Mouse (Mus musculus) left cerebral cortex, postnatal 10 days (tissue): ENCODE data around the gene Fbxw22. TPM values are rescaled to one million over a fixed set of nuclear protein-coding genes. Genes with fewer than 3 reads are reported as not detected.
"Not testable (repeated sequence)": the region's sequence is repeated elsewhere in the genome, so short reads cannot be mapped to it uniquely, and the experiment has no call there.

Source experiments
- DNase-seq, 2 experiments: peaks; one replicate each; pipeline ENCODE4 v3.0.0; 2021 to 2022; ENCODE audit warnings: low spot score in 2 of 2, mixed read lengths in 1 of 2; ENCODE audit errors: extremely low spot score in 1 of 2
- intact Hi-C: fragments of 180-260 bp; cut with DNase I; formaldehyde crosslinking; loops from one replicate; pipeline ENCODE4 v1.15.1; 2025
- total RNA-seq, 2 experiments: library from RNA; stranded (reverse); gene quantifications; 2 replicates each; pipeline ENCODE4 v1.2.3; 2021

Gene Fbxw22
- total RNA-seq = not detected

DNA sequence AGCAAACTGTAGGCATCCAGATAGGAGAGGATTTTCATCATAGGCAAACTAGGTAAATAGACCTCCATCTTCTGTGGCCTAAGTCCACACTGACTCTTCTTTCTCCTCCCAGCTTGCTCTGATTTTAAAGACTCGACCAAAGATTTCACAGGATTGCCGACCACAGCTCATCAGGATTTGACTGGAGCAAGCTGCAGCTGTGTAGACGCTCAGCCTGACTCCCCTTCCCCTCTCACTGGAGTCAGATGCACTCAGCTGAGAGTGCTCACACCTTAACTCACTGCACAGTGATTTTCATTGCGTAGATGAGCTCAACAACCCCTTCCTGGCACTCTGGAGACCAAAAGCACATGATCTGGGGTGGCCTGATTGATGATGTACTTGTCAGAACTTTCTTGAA is at the start of gene Fbxw22:
TSS of gene Fbxw22 (minus strand) at position 101 of the 400 bp plus-strand sequence.
- DNase-seq, intact Hi-C loops: not testable (repeated sequence)

DNA sequence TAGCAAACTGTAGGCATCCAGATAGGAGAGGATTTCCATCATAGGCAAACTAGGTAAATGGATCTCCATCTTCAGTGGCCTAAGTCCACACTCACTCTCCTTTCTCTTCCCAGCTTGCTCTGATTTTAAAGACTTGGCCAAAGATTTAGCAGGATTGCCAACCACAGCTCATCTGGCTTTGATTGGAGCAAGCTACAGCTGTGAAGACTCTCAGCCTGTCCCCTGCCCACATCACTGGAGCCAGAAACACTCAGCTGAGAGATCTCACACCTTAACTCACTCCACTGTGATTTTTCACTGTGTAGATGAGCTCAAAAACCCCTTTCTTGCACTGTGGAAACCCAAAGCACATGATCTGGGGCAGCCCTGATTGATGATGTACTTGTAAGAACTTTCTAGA is 44.9 kb upstream of the Fbxw22 start, which contains the start of gene Fbxw16:
TSS of gene Fbxw16 (minus strand) at position 101 of the 400 bp plus-strand sequence.
- intact Hi-C loops = no loop called here

DNA sequence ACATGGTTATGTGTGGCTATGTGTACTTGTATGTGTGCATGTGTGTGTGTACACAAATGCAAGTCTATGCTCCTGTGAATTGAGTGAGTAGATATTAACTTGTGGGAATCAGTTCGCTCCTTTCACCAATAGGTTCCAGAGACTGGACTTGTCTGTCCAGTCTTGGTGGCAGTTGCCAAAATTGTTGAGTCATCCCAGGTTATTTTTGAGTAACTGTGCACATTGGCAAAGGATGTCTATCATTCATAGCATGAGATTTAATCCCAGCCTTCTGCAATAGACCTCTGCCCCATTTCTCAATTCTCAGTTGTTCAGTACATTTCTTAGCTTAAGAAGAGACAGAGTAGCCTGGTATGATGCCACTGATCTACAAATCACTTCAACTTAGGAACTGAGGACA is 28.9 kb upstream of the Fbxw22 start:
- no peak for DNase-seq
- intact Hi-C loops = loop anchor here (10.0 kb wide), 1 partner anchor 82 kb away; no protein-coding TSS in a partner anchor

More for the DNA sequence above, 44.9 kb upstream of the Fbxw22 start, which contains the start of gene Fbxw16:
- DNase-seq = no peak

DNA sequence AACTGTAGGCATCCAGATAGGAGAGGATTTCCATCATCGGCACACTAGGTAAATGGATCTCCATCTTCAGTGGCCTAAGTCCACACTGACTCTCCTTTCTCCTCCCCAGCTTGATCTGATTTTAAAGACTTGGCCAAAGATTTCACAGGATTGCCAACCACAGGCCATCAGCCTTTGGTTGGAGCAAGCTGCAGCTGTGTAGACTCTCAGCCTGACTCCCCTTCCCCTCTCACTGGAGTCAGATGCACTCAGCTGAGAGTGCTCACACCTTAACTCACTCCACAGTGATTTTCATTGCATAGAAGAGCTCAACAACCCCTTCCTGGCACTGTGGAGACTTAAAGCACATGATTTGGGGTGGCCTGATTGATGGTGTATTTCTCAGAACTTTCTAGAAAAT is 64.5 kb downstream of the Fbxw22 start, which contains the start of gene Fbxw28:
TSS of gene Fbxw28 (minus strand) at position 101 of the 400 bp plus-strand sequence.
- DNase-seq, intact Hi-C loops: not testable (repeated sequence)

Other genes starting within 250 kb of the Fbxw22 start
- not detected for gene Fbxw21, start 242.3 kb downstream of the Fbxw22 start, total RNA-seq
- gene Fbxw13, start 208.3 kb downstream of the Fbxw22 start, total RNA-seq = not detected
- not detected for gene Fbxw20, start 169.5 kb downstream of the Fbxw22 start, total RNA-seq
- gene Fbxw14, start 116.6 kb downstream of the Fbxw22 start, total RNA-seq = not detected
- not detected for gene Fbxw28, start 64.6 kb downstream of the Fbxw22 start, total RNA-seq
- not detected for gene Fbxw16, start 44.8 kb upstream of the Fbxw22 start, total RNA-seq
- not detected for gene Fbxw19, start 91.6 kb upstream of the Fbxw22 start, total RNA-seq
- gene Fbxw15, start 164.0 kb upstream of the Fbxw22 start, total RNA-seq = not detected
- gene Fbxw24, start 221.8 kb upstream of the Fbxw22 start, total RNA-seq = not detected